Mouse (Mus musculus) adrenal gland, adult 8-10 months (tissue): ENCODE measurements around the gene Ncs1. TPM values are rescaled to one million over a fixed set of nuclear protein-coding genes. Genes with fewer than 3 reads are reported as not detected.

ENCODE experiments used
- DNase-seq: peaks from one replicate; pipeline ENCODE4 v3.0.0; 2022
- total RNA-seq, 4 experiments: library from RNA; stranded (reverse); gene quantifications; 2 replicates each; pipeline ENCODE4 v1.2.4; 2022

Ncs1 gene
- total RNA-seq, 4 experiments from 2014 or later, result 4.4 to 11.0 (median 7.7) TPM

- DNase-seq, result no peak
Measured at GRCm38 (mm10) chr2:31341726-31342535, 96.3 kb downstream of the Ncs1 start.

Other genes with a start within 250 kb of the Ncs1 start
- gene Fnbp1, start 103.8 kb upstream of the Ncs1 start, total RNA-seq, result 10 to 100 TPM; 45.9 to 89.0 (median 70.6) TPM
- gene Gpr107, start 93.5 kb upstream of the Ncs1 start, total RNA-seq, result 10 to 100 TPM; 61.9 to 93.4 (median 75.7) TPM
- 1 to 10 TPM in 3 of 4 experiments, under 1 TPM in 1; 0.84 to 2.5 (median 1.4) TPM for gene Hmcn2, start 68.6 kb downstream of the Ncs1 start, total RNA-seq
- gene Ass1, start 224.4 kb downstream of the Ncs1 start, total RNA-seq, result 10 to 100 TPM; 23.3 to 46.1 (median 34.9) TPM